Mouse (Mus musculus) olfactory bulb, adult 2 months (tissue): ENCODE measurements around the gene Lrrc49. TPM values are rescaled to one million over a fixed set of nuclear protein-coding genes. Genes with fewer than 3 reads are reported as not detected.
A peak's percentile ranks its signal among the peaks of the same experiment; 100 is the strongest.

ENCODE experiments used
- H3K27ac ChIP-seq: fragments of 200-500 bp; 2 replicates; pipeline ENCODE4 v1.5.1; 2012; ENCODE audit warnings: low read depth, low read length; ENCODE audit not compliant: insufficient read depth
- H3K4me1 ChIP-seq: fragments of 200-500 bp; 2 replicates; pipeline ENCODE4 v1.6.1; 2012; ENCODE audit warnings: low read length; ENCODE audit not compliant: control insufficient read depth, insufficient read depth
- H3K4me3 ChIP-seq: fragments of 200-500 bp; 2 replicates; pipeline ENCODE4 v1.5.1; 2012; ENCODE audit warnings: mild to moderate bottlenecking, low read depth, low read length, moderate library complexity; ENCODE audit not compliant: insufficient read depth
- CTCF ChIP-seq: fragments of 200-500 bp; IDR thresholded peaks from 2 replicates; pipeline ENCODE4 v1.5.1; 2012; ENCODE audit warnings: low read depth, mild to moderate bottlenecking, low read length, moderate library complexity; ENCODE audit not compliant: insufficient read depth
- POLR2A ChIP-seq: fragments of 200-500 bp; IDR thresholded peaks from 2 replicates; pipeline ENCODE4 v1.6.1; 2012; ENCODE audit warnings: mild to moderate bottlenecking, low read depth, low read length, moderate library complexity; ENCODE audit not compliant: insufficient read depth
- WGBS: fragments of 180-500 bp; shearing (Covaris S2); methylation state at CpG from one replicate; pipeline ENCODE4 v1.1.7; 2018; 5-methylcytosine and 5-hydroxymethylcytosine counted together
- polyA plus RNA-seq: library from polyadenylated mRNA; stranded (reverse); fragments of >200 nt; gene quantifications from 2 replicates; pipeline ENCODE4 v1.2.4, GENCODE M21; 2012; ENCODE audit warnings: low replicate concordance; ENCODE audit not compliant: missing spikeins, insufficient read depth, insufficient read length

Gene Lrrc49
- polyA plus RNA-seq: not detected in 2 replicates

DNA sequence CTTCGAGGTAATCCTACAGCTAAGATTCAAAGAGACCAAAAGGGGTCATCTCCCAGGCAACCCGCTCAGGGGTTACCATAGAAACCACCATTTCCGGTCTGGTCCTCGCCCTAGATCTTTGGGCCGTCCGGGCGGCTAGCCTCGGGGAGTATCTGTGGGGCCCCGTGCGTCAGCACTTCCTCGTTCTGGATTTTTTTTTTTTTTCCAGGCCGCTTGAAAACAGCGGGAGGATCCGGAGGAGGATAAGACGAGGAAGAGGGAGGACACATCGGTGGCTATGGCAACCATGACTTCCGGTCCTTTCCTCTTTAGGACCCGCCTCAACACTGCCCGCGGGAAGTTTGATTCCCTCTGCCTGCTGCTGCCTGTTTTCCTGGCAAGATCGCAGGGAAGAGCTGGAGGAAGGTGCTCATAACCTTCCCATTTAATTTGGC is at the start of gene Lrrc49:
Gene Lrrc49, minus strand, starts transcription at position 268 of the 434 bp plus-strand sequence.
- Histone ChIP-seq H3K4me1 (peaks cover 4% of the 10 kb centered on the region; the same call in 1 of the 2 replicates), H3K4me3 (peak within 1 kb of the TSS; percentile 72), H3K27ac (peak within 1 kb of the TSS; percentile 96)
- no peak for TF ChIP-seq CTCF
- TF ChIP-seq POLR2A: no peak
- under 1% methylated on average over 21 of the region's 21 CpGs for WGBS

DNA sequence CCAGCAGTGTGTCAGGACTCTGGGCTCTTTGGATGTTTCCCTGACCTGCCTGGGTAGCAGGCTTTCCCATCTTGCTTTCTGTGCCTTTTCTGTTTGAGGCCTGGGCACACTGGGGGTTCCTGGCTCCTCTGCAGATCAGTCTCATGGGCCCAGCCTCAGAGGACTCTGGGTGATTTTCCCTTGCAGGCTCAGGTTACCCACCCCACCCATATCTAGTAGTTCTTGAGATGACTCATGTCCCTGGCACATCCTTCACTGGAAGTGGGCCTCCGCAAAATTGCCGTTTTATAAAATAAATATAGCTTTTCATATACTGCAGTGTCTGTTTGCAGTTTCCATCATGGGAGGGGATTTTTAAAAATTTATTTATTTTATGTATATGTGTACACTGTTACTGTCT is 46.4 kb upstream of the Lrrc49 start:
- 69% methylated on average over 2 of the region's 2 CpGs for WGBS
- Histone ChIP-seq H3K4me1 (no peaks in the 10 kb centered on the region), H3K27ac (no peak overlapping the region), H3K4me3 (no peak overlapping the region)
- TF ChIP-seq CTCF: no peak
- no peak for TF ChIP-seq POLR2A

DNA sequence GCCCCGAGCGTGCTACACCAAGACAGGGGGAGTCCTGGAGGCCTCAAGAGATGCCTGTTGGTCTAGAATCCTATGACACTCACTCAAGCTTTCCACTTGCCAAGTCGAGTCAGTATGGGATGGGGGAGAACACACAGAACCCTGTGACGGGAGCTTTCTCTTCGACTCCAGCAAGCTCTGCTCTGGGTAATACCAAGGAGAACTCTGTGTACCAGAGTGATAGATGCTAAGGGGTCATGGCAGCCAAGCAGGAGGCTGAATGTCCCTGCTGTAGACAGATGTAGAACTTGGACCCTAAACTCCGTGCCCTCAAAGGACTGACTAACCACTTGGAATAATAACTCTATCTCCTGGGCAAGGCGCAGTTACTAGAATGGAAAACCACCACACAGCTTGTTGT is 37.0 kb upstream of the Lrrc49 start:
- TF ChIP-seq CTCF: no peak
- TF ChIP-seq POLR2A: no peak
- H3K4me1 ChIP-seq: no peaks in the 10 kb centered on the region
- H3K4me3 ChIP-seq: no peak overlapping the region
- H3K27ac ChIP-seq: no peak overlapping the region
- WGBS: 91% methylated on average over 7 of the region's 7 CpGs

DNA sequence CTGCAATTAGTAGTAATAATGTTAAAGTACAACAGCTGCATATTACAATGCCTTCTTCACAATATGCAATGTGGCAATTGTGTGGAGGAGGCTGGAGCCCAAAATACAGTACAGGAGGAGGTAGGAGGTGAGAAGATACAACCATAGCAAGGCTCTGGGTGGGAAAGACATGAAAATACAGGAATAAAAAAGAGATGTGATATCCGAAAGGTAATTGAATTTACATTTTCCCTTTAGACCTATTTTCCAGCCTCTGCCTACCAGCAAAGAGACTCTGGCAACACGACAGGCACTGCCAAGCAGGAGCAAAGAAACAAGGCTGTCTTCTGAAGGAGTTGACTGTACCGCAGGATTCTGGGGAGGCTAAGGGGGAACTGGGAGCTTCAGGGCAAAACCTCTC is 31.7 kb upstream of the Lrrc49 start:
- H3K27ac ChIP-seq: no peak overlapping the region
- 46% methylated on average over 3 of the region's 3 CpGs for WGBS
- TF ChIP-seq CTCF (no peak), POLR2A (no peak)
- peaks cover 7% of the 10 kb centered on the region; the same call in 1 of the 2 replicates for H3K4me1 ChIP-seq
- H3K4me3 ChIP-seq: no peak overlapping the region

DNA sequence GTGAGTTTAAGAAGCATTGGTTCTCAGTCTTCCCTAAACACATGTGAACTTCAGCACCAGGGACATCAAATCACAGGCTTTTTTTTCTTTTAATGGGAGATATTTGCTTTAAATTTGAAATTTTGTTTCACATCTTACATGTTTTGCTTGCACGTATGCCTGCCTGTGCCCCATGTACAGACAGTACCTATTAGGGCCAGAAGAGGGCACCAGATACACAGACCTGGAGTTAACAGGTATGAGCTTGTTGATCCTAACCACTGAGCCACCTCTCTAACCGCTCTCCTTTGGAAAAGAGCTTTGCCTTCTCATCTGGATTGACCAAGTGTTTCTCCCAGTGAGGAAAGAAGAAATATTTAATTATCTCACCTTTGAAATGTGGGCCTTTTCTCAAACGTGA is 30.3 kb upstream of the Lrrc49 start:
- 53% methylated on average over 3 of the region's 3 CpGs for WGBS
- no peak overlapping the region for H3K4me3 ChIP-seq

DNA sequence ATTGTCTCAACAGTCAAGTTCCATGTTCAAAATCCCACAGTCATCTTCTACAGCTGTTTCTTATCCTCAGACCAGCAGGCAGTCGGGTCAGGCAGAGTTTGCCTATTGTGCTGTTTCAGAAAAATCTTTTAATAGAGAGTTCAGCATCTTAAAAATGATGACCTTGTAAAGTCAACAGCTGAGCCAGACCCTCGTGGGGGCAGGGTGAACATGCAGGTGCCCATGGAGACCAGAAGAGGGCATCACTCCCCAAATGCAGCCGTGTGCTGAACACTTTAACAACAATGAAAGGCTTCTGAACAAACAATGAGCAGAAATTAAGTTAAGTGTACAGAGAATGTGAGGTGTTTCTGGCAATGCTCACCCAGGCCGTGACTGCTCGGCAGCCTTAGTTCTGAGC is 27.9 kb upstream of the Lrrc49 start:
- Histone ChIP-seq H3K4me1 (peaks cover 19% of the 10 kb centered on the region), H3K4me3 (no peak overlapping the region), H3K27ac (no peak overlapping the region)
- no peak for TF ChIP-seq CTCF
- TF ChIP-seq POLR2A: no peak
- WGBS: 50% methylated on average over 5 of the region's 5 CpGs

More for the DNA sequence above, 30.3 kb upstream of the Lrrc49 start:
- Histone ChIP-seq H3K27ac (no peak overlapping the region), H3K4me1 (peaks cover 18% of the 10 kb centered on the region)
- TF ChIP-seq CTCF (no peak), POLR2A (no peak)

DNA sequence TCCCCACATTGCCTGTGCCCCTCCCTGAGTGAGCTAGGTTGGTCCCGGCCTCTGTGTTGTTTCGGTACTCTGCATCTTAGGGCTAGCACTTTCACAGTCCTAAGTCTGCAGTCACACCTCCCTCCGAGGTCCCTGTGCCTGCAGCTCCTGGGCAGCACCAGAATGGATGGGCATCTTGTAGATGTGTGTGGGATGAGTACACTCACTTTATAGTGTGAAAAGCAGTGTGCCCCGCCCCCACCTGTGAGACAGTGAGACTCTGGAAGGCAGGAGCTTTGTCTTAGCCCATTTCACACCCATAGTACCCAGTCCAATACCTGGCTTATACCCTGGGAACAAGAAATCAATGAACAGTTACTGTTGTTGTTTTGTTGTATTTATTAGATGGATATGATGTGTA is 27.3 kb upstream of the Lrrc49 start:
- no peak overlapping the region for H3K4me3 ChIP-seq
- 85% methylated on average over 4 of the region's 4 CpGs for WGBS

DNA sequence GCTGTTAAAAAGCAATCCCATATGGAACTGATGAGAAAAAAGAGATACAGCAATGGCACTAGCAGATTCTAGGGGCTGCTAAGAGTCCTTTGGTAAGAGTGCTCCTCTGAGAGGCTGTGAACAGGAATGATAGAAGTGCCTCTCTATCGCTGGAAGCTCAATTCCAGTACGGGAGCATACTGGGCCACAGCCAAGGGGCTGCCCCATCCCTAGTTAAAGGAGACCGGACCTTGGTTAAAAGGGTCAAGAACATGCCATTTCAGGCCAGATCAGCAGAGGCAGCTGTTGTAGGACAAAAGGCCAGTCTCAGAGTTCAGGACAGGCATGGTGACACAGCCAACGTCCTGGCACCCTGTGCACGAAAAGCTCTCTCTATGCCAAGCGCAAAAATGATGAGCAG is 26.2 kb upstream of the Lrrc49 start:
- Histone ChIP-seq H3K4me3 (peak overlapping the region; percentile 10; the same call in 1 of the 2 replicates), H3K27ac (peak overlapping the region; percentile 76; the same call in 1 of the 2 replicates), H3K4me1 (peaks cover 19% of the 10 kb centered on the region)
- 60% methylated on average over 6 of the region's 6 CpGs for WGBS
- TF ChIP-seq CTCF (no peak), POLR2A (no peak)

More for the DNA sequence above, 27.3 kb upstream of the Lrrc49 start:
- no peak overlapping the region for H3K27ac ChIP-seq
- no peak for TF ChIP-seq CTCF
- no peak for TF ChIP-seq POLR2A
- peaks cover 19% of the 10 kb centered on the region for H3K4me1 ChIP-seq

DNA sequence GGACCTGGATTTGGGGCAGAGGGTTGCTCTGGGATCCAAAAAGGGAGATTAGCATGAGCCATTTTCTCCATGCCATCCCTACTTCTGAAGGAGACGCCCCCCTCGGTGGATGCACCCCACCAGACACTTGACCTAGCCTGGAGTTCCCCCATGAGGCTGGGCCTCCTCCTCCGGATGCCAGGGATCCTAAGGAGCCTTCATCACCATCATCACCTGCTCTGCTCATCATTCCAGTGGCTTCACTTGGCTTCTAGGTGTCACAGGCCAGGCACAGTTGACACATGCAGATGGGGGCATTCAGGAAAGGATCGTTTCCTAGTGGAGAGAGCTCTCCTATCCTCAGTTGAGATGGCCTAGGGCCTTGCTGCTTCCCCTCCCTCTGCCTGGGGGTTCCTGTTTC is 25.7 kb upstream of the Lrrc49 start:
- Histone ChIP-seq H3K27ac (peak overlapping the region; percentile 76), H3K4me1 (peaks cover 19% of the 10 kb centered on the region), H3K4me3 (peak overlapping the region; percentile 84)
- 28% methylated on average over 4 of the region's 4 CpGs for WGBS
- TF ChIP-seq CTCF: no peak
- no peak for TF ChIP-seq POLR2A

DNA sequence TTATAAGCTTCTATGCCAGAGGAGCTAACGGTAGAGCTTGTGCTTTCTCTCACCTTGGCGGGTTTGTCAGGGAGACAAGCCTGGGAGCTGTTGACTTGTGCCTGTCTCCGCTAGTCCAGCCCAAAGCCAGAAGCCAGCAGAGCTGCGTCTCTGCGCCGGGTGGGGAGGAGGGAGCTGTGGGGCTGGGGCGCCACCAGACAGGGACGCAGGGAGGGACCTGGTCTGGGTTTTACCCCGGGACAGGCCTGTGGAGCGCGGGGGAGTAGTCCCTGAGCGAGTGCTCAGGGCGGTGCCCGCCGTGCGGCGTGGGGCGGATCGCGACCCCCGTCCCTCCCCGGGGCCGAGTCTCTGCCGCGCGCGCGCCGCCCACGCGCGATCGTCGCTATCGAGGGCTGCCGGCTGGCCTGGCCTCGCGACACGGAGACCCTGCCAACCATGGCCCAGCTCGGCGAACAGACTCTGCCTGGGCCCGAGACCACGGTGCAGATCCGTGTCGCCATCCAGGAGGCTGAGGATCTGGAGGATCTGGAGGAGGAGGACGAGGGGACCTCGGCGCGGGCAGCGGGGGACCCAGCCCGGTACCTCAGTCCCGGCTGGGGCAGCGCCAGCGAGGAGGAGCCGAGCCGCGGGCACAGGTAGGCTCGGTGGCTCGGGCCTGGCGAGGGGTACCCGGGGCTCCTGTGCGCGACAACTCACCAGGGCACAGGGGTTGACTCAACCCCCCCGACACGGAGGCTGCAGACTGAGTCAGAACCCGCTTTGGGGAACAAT is 25.0 kb upstream of the Lrrc49 start, which contains the start of gene Larp6:
Gene Larp6, plus strand, starts transcription at position 219 of the 771 bp plus-strand sequence.
- Histone ChIP-seq H3K27ac (peak within 1 kb of the TSS; percentile 76), H3K4me3 (peak within 1 kb of the TSS; percentile 84), H3K4me1 (peaks cover 19% of the 10 kb centered on the region)
- TF ChIP-seq POLR2A: peak; percentile 42; the same call in 1 of the 2 replicates
- TF ChIP-seq CTCF: no peak
- WGBS: 2% methylated on average over 65 of the region's 66 CpGs
